Mouse (Mus musculus): Measurements from ENCODE around the gene Chchd3.

DNA sequence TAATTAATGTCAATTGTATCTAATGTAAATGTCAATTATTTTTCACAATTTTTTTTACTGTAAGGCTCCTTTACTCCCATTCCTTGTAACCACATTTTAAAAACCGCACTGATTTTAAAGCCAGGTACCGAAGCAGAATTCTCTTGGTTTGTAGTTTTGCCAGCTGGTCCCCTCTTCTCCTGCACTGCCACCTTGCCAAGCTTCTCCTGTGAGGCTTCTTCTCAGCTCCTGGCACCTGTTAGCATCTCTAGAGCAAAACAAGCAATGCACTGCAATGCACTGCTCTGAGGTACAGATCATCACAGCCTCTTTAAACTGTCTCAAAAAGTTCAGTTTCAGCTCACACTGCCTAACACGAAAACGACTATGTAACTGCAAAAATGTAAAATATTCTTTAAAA is 116.4 kb downstream of the Chchd3 start:
- no peak for TF ChIP-seq POLR2AphosphoS5 (IDR thresholded peaks at IDR 0.05; ENCODE audit: insufficient replicate concordance, low read depth, low read length)
- TF ChIP-seq GATA1 (IDR thresholded peaks at IDR 0.05; ENCODE audit: borderline replicate concordance, low read length) = no peak
- TF ChIP-seq CTCF (IDR thresholded peaks at IDR 0.05; ENCODE audit: low read depth, low read length) = no peak
- TF ChIP-seq TAL1 (conservative IDR thresholded peaks at IDR 0.05; ENCODE audit: low read depth, low read length) = no peak
- no peak for TF ChIP-seq GATA2 (IDR thresholded peaks at IDR 0.05; ENCODE audit: borderline replicate concordance, low read depth, low read length)

All from G1E (cell line).